Mouse (Mus musculus) c-Kit-positive CD71-negative TER-119-negative erythroid progenitor cells, embryonic 14.5 days (primary cell): ENCODE data around the gene Ube2d3.
"Not testable (repeated sequence)": the region's sequence is repeated elsewhere in the genome, so short reads cannot be mapped to it uniquely, and the experiment has no call there.

Experiments
- DNase-seq: peaks from one replicate; pipeline ENCODE4 v3.0.0-alpha.2; 2013; ENCODE audit warnings: low read depth

Gene Ube2d3

GRCm38 (mm10) chr3:135438531-135438912 lies 573 bp downstream of the Ube2d3 start:
- DNase-seq = peak; percentile 68

- DNase-seq = peak; percentile 61
These were observed 1.1 kb downstream of the Ube2d3 start for GRCm38 (mm10) chr3:135438913-135439531.

- no peak for DNase-seq
These were observed 1.7 kb downstream of the Ube2d3 start for GRCm38 (mm10) chr3:135439651-135440050.

DNA sequence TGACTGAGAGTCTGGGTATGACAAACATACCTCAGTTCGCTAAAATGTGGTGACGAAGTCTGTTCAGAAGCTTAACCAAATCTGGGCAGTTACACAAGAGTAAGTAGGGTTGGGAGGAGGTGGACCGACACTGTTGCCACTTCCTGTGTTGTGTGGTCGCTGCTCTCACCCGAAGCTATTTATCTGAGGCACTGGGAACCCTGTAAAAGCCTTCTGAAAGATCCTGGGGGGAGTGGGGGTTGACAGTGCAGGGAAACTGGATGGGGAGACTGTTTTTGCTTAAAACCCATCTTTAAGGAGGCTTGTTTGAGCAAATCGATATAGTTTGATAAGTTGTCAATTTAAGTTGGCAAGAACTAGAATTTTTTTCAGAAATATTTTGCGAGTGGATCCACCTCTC lies 2.3 kb downstream of the Ube2d3 start:
- no peak for DNase-seq

- DNase-seq = no peak
These were observed 2.7 kb downstream of the Ube2d3 start for GRCm38 (mm10) chr3:135440621-135441020.

DNA sequence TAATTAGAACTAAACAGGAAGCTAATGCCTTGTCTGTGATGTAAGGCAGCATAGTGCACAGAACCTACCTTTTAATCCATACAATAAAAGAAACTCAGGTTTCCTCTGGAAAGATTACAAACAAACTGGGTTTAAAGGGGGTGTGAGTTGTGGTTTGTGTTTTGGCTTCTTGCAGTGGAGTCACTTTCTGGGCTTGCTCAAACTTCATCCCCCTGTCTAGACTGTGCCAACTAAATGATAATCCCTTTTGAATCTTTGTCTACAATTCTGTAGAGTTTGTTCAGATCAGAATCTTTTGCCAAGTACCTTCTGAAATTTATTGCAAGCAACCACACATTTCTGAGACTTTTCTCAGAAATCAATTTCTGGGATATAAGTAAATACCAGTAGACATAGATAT lies 7.0 kb downstream of the Ube2d3 start:
- DNase-seq = no peak

GRCm38 (mm10) chr3:135458981-135459380 lies 21.0 kb downstream of the Ube2d3 start:
- DNase-seq = no peak

GRCm38 (mm10) chr3:135468402-135468801 lies 30.5 kb downstream of the Ube2d3 start:
- no peak for DNase-seq

- DNase-seq = no peak
These were observed 31.2 kb downstream of the Ube2d3 start for GRCm38 (mm10) chr3:135469146-135469545.

DNA sequence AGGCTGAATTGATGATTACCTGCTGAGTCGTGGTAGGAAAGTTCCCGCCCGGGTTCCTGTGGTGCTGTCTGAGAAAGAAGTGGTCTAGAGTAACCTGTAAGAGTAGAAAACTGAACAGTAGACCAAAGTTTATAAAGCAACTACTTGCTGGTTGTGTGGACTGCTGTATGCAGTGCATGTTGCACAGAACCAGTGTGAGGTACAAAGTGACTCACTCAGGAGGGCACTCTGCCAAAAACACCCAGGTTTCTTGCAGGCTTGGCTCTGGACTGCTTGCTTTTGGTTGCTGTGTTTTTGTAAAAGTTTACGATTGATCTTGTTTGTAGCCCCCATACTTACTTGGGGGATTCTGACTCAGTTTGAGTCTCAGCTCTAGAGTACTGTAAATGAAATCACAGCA lies 32.0 kb downstream of the Ube2d3 start:
- DNase-seq = no peak

DNA sequence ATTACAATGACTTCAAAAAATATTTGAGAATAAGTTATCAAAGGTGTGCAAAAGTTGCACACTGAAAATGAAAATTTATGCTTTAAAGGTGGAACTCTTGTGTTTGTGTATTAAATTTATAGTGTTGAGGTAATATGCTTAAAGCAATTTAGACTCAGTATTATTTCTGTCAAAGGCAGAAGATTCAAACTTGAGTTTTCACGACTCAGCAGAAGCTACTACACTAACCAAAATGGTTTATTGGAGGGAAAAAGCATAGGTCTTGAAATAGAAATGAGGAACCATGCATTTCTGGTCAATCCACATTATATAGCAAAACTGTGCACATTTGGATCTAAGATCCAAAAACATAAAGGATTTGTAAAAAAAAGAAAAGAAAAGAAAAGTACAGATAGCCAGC lies 32.9 kb downstream of the Ube2d3 start:
- DNase-seq = no peak

- no peak for DNase-seq
These were observed 37.1 kb downstream of the Ube2d3 start for GRCm38 (mm10) chr3:135475025-135475424.

DNA sequence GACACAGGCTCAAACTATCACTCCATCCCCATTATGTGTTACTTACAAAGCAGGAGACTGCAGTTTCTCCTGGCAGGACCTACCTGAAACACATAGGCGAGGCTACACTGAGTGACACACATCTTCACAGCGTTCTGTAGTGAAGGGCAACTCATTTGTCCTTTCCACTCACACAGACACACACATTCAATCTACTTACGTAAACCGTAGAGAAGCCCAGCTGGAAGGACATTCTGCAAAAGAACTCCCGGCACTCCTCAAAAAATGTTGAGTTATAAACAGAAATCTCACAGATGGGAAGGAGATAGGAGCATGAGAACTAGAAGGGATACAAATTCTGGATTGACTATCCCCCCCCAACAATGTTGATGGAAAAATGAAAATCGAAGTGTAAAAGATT lies 38.3 kb downstream of the Ube2d3 start:
- no peak for DNase-seq

- no peak for DNase-seq
These were observed 39.0 kb downstream of the Ube2d3 start for GRCm38 (mm10) chr3:135476977-135477376.

- not testable (repeated sequence) for DNase-seq
These were observed 41.1 kb downstream of the Ube2d3 start for GRCm38 (mm10) chr3:135479090-135479489.

DNA sequence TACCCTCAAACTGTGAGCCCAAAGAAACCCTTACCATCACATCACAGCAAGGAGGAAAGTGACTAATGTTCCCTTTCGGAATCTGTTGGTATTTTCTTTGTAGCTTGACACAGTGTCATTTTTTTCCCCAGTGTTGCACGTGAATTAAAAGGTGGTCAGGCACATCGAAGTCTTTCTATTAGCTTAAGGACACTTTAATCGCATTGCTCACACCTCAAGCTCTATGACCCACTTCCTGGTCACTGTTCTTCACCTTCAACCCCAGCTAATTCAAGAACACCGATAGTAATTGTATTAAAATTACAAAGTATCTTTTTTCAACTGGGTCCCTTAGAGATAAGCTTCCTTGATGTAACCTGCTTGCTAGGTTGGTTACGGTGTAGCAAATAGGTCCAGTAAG lies 42.8 kb downstream of the Ube2d3 start:
- no peak for DNase-seq

DNA sequence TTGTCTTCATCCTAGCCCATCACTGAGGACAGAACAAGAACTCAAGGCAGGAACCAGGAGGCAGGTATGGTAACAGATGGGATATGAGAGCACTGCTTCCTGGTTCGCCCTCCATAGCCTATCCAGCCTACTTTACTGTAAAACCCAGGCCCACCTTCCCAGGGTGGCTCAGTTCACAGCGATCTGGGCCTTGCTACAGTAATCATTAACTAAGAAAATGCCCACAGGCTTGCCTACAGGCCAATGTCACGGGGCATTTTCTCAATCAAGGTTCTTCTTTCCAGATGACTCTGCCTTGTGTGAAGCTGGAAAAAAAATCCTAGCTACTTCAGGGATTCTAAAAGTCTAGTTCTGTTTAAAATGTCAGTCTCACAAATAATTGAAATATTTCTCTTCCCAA lies 43.7 kb downstream of the Ube2d3 start:
- DNase-seq = no peak

DNA sequence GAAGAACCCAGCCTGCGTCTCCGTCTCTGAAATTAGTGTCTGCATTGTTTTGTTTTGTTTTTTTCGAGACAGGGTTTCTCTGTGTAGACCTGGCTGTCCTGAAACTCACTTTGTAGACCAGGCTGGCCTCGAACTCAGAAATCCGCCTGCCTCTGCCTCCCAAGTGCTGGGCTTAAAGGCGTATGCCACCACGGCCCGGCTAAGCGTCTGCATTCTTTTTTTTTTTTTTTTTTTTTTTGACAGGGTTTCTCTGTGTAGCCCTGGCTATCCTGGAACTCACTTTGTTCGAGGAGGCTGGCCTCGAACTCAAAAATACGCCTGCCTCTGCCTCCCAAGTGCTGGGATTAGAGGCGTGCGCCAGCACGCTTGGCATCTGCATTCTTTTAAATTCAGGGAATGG lies 46.7 kb downstream of the Ube2d3 start:
- not testable (repeated sequence) for DNase-seq

GRCm38 (mm10) chr3:135485128-135485899 lies 47.4 kb downstream of the Ube2d3 start, which contains the start of gene Manba:
Manba (plus strand) TSS chr3:135485611.
- DNase-seq = peak; percentile 59

DNA sequence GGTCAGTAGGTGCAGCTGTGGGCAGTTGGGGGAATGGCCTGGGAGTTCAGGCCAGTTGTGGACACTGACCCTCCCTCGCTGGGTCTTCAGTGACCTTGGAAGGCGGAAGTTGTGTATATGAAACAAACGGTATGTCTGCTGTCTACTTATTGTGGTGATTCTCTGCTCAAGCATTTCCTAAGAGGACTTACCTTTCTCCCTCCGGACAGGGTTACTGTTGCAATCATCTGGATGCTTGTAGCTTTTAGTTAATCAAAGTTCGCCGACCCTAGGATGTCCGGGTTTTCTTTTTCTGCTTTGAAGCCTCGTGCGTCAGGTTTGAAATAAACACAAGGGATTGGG lies 47.9 kb downstream of the Ube2d3 start:
- DNase-seq = no peak

DNA sequence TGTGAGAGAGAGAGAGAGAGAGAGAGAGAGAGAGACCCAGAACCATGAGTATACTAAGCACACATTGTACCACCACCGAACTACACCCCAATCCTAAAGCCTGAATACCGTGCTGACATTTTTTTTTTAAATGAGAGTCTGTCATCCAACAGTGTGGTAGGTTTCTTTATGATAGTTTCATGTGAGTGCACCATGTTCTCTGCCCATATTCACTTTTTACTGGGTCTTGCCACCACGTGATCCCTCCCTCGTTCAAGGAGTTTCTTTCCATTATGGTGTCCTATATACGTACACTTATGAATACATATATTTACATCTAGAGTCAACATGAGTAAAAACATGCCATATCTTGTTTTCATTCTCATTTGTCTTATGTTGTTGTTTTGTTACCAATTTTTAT lies 48.4 kb downstream of the Ube2d3 start:
- DNase-seq = no peak

DNA sequence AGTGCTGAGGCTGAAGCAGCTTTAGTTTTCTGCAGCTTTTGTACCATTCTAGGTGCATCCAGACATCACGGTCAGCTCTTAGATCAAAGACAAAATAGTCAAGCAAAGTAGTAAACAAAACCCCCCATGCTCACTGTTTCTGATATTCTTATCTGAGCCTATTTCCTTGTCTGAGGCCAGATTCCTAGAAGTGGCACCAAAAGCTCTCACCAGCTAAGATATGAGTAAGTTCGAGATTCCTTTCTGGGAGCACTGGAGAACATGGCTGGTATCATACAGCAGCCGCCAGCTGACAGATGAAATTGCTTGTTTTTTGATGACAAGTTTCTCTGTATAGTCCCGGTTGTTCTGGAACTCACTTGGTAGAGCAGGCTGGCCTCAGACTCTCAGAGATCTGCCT lies 49.9 kb downstream of the Ube2d3 start:
- no peak for DNase-seq

- DNase-seq = no peak
These were observed 52.0 kb downstream of the Ube2d3 start for GRCm38 (mm10) chr3:135489865-135490520.
